Mouse (Mus musculus) heart, postnatal 0 days (tissue): ENCODE measurements around the gene Ipmk.

Source experiments
- CTCF ChIP-seq: IDR thresholded peaks from 2 replicates; pipeline ENCODE4 v1.5.1; 2016; ENCODE audit warnings: antibody characterized with exemption, control low read depth, low read depth
- EP300 ChIP-seq: IDR thresholded peaks from 2 replicates; pipeline ENCODE4 v1.6.1; 2016; ENCODE audit warnings: antibody characterized with exemption, low read depth

- TF ChIP-seq CTCF, result no peak
- no peak for TF ChIP-seq EP300
Measured at GRCm38 (mm10) chr10:71329295-71329694, 18.3 kb upstream of the Ipmk start.
